Comparison of ENCODE assay signal across 34 mouse cellular contexts in the genomic region with DNA sequence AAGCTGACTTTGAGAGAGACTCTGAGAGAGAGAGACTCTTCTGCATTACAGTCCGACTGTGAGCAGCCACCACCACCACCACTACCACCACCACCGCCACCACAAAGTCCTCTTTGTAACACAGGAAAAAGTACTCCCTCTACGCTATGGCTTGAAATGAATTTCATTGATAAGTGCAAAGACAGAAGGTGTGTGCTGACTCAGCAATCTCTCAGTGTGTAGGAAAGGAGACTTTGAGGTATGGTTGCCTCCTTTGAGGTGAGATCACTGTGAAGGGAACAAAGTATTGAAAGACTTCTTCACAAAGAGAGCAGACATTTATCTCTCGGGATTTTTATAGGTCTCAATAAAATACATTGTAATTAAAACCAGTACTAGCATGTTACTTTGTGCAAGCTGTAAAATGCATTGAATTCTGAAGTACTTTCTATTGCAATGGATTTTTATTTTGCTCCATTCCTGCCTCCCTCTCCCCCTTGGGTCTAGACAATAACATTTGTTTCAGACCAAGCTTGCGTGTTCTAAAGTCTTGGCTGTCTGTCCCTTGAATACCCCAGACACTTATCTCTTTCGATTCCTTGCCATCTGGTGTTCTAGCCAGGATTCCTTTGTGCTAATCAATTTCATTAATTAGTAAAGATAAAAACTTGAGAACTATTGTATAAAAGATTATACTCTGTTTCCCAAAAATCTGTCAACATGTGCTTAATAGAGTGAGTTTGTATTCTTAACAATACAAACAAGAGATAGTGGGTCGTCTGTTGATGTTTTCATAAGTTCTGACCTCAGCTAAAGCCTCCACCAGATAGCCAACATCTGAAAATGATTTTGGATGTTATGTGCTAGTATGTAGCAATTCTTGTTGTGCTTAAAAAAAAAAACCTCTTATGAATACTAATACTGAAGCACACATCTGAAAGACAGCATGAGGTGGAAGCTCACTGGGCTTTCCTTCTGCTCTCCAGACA. TPM values are rescaled to one million over a fixed set of nuclear protein-coding genes. Genes with fewer than 3 reads are reported as not detected.
A peak's percentile ranks its signal among the peaks of the same experiment; 100 is the strongest.
DNase-seq lines count a peak whose midpoint lies in the region; ATAC-seq and TF ChIP-seq lines count a peak whose summit lies in the region.
"Had no signal": no experiment of that assay in that cellular context is flagged by ENCODE, and none has a peak within 500 bp of the region (broad histone marks: within the 10 kb centered on the region; RNA-seq: fewer than 3 reads in every experiment).

No protein-coding gene starts in this region.

- TF ChIP-seq POLR2A in lung, adult 2 months (IDR thresholded peaks at IDR 0.05; ENCODE audit: borderline replicate concordance, extremely low read depth, low read depth, low read length), result no peak
- no peak for TF ChIP-seq POLR2A in limb, embryonic 14.5 days (IDR thresholded peaks at IDR 0.05; ENCODE audit: borderline replicate concordance, extremely low read depth, insufficient read depth, insufficient read length)

- H3K4me2 ChIP-seq in heart, embryonic 12.5 days, result no peak overlapping the region
- no peak overlapping the region for H3K4me2 ChIP-seq in lung, embryonic 16.5 days (ENCODE audit: low read depth, low read length)
- no peak overlapping the region for H3K4me2 ChIP-seq in limb, embryonic 14.5 days (replicated peaks; ENCODE audit: low read depth, low read length, severe bottlenecking)
- H3K4me2 ChIP-seq: hindbrain, embryonic 13.5 days; liver, embryonic 12.5 days; neural tube, embryonic 15.5 days had no signal

- TF ChIP-seq CTCF in lung, adult 2 months (IDR thresholded peaks at IDR 0.05; ENCODE audit: insufficient read depth, low read length), result no peak

- 58% methylated on average over 7 of the region's 7 CpGs for WGBS in heart, embryonic 12.5 days
- WGBS in lung, embryonic 16.5 days, result 58% methylated on average over 7 of the region's 7 CpGs
- 72% methylated on average over 7 of the region's 7 CpGs for WGBS in lung, adult 2 months
- 59% methylated on average over 7 of the region's 7 CpGs for WGBS in limb, embryonic 14.5 days

- DNase-seq in heart, adult 9 months (ENCODE audit: low spot score in 2 of 2), result peak; percentile 56
- no peak for DNase-seq in lung, adult 2 months
- DNase-seq in Muller cell, postnatal 12 days (ENCODE audit: inconsistent ontology term), result peak; percentile 58
- DNase-seq in limb, embryonic 14.5 days (ENCODE audit: low spot score), result peak; percentile 33
- no peak for DNase-seq in spleen, adult 18-20 months
- no peak for DNase-seq in cerebellum, postnatal 36 days
- DNase-seq: adrenal gland, adult 8-10 months; B cell, adult 2 months; cerebellum, adult 2 months; cerebellum, postnatal 14 days; gastrocnemius, postnatal 10 days; kidney, adult 9 months; kidney, postnatal 10 days; layer of hippocampus, postnatal 36 days; left cerebral cortex, postnatal 4 days; liver, postnatal 0 days; midbrain, embryonic 14.5 days; retina, postnatal 1 day; right cerebral cortex, postnatal 14 days; thymus, postnatal 14 days had no signal

- no peak overlapping the region for H3K4me3 ChIP-seq in heart, embryonic 12.5 days
- H3K4me3 ChIP-seq in lung, embryonic 16.5 days (ENCODE audit: low read length), result no peak overlapping the region
- no peak overlapping the region for H3K4me3 ChIP-seq in lung, adult 2 months (replicated peaks; ENCODE audit: extremely low read depth, low read depth, low read length)
- no peak overlapping the region for H3K4me3 ChIP-seq in limb, embryonic 14.5 days (replicated peaks; ENCODE audit: low read length)
- H3K4me3 ChIP-seq: hindbrain, embryonic 13.5 days; liver, embryonic 12.5 days; neural tube, embryonic 15.5 days had no signal

- H3K27ac ChIP-seq in heart, embryonic 12.5 days (ENCODE audit: poor library complexity, severe bottlenecking), result no peak overlapping the region
- H3K27ac ChIP-seq in lung, embryonic 16.5 days (ENCODE audit: low read length), result no peak overlapping the region
- no peak overlapping the region for H3K27ac ChIP-seq in limb, embryonic 14.5 days (replicated peaks; ENCODE audit: low read depth, low read length)
- H3K27ac ChIP-seq: hindbrain, embryonic 13.5 days; liver, embryonic 12.5 days; neural tube, embryonic 15.5 days had no signal

- H3K4me1 ChIP-seq in heart, embryonic 12.5 days (replicated peaks), result no peaks in the 10 kb centered on the region
- H3K4me1 ChIP-seq in lung, embryonic 16.5 days (replicated peaks; ENCODE audit: control insufficient read depth, insufficient read depth, low read length), result 0 out of 2 replicates have a peak, but pooled peaks cover 3% of the 10 kb centered on the region
- H3K4me1 ChIP-seq in lung, adult 2 months (ENCODE audit: control insufficient read depth, insufficient read depth, low read length), result no peaks in the 10 kb centered on the region
- no peaks in the 10 kb centered on the region for H3K4me1 ChIP-seq in limb, embryonic 14.5 days (ENCODE audit: control insufficient read depth, insufficient read depth, low read length)
- H3K4me1 ChIP-seq: hindbrain, embryonic 13.5 days; liver, embryonic 12.5 days; neural tube, embryonic 15.5 days had no signal

- no peak overlapping the region for H3K9ac ChIP-seq in heart, embryonic 12.5 days
- no peak overlapping the region for H3K9ac ChIP-seq in lung, embryonic 16.5 days (ENCODE audit: low read length)
- H3K9ac ChIP-seq in limb, embryonic 14.5 days (ENCODE audit: low read depth, low read length, severe bottlenecking), result no peak overlapping the region
- H3K9ac ChIP-seq: hindbrain, embryonic 13.5 days; liver, embryonic 12.5 days; liver, postnatal 0 days; neural tube, embryonic 15.5 days had no signal

- H3K9me3 ChIP-seq in heart, embryonic 12.5 days (replicated peaks), result no peaks in the 10 kb centered on the region; the same call in 1 of the 2 replicates
- H3K9me3 ChIP-seq in lung, embryonic 16.5 days (ENCODE audit: control insufficient read depth, low read length), result no peaks in the 10 kb centered on the region
- H3K9me3 ChIP-seq in limb, embryonic 14.5 days (ENCODE audit: control insufficient read depth, low read length), result no peaks in the 10 kb centered on the region
- H3K9me3 ChIP-seq: G1E; hindbrain, embryonic 13.5 days; liver, embryonic 12.5 days; neural tube, embryonic 15.5 days had no signal

- no peaks in the 10 kb centered on the region for H3K27me3 ChIP-seq in heart, embryonic 12.5 days (replicated peaks)
- no peaks in the 10 kb centered on the region for H3K27me3 ChIP-seq in lung, embryonic 16.5 days (ENCODE audit: control insufficient read depth, insufficient read depth, low read depth, low read length)
- no peaks in the 10 kb centered on the region for H3K27me3 ChIP-seq in limb, embryonic 14.5 days (ENCODE audit: control insufficient read depth, insufficient read depth, low read length)
- H3K27me3 ChIP-seq: hindbrain, embryonic 13.5 days; liver, embryonic 12.5 days; neural tube, embryonic 15.5 days had no signal

- H3K36me3 ChIP-seq in heart, embryonic 12.5 days, result no peaks in the 10 kb centered on the region
- H3K36me3 ChIP-seq in lung, embryonic 16.5 days (ENCODE audit: control insufficient read depth, insufficient read depth, low read length), result no peaks in the 10 kb centered on the region
- H3K36me3 ChIP-seq in limb, embryonic 14.5 days (ENCODE audit: control insufficient read depth, insufficient read depth, low read length), result no peaks in the 10 kb centered on the region
- H3K36me3 ChIP-seq: G1E; hindbrain, embryonic 13.5 days; liver, embryonic 12.5 days; neural tube, embryonic 15.5 days had no signal

- no peak for ATAC-seq in heart, embryonic 12.5 days (ENCODE audit: insufficient number of reproducible peaks, low FRiP score)
- peak; percentile 81 for ATAC-seq in lung, embryonic 16.5 days (ENCODE audit: low read depth)
- no peak; the same call in 1 of the 2 replicates for ATAC-seq in limb, embryonic 14.5 days (ENCODE audit: low FRiP score, low read depth)
- ATAC-seq: activated CD4-positive, CD25-positive, alpha-beta regulatory T cell, adult 4 months; forebrain, embryonic 16.5 days; intestine, postnatal 0 days; liver, embryonic 12.5 days; liver, postnatal 0 days had no signal

RNA-seq across cellular contexts. Expression of a gene that starts 46.9 kb away (rescaled TPM):
- not detected in 2 replicates for polyA plus RNA-seq in heart, embryonic 12.5 days (2016; fragmentation: Nextera tagmentation; extraction: Ambion mirVana)
- polyA plus RNA-seq in lung, embryonic 16.5 days (2015; fragmentation: Nextera tagmentation; extraction: Ambion mirVana), result 25.4 and 40.0 TPM in 2 replicates
- polyA plus RNA-seq in lung, adult 2 months (2012; rRNA removed), result 247 and 423 TPM in 2 replicates
- polyA plus RNA-seq in limb, embryonic 14.5 days (2012; rRNA removed), result 0.09 and 0.28 TPM in 2 replicates
- polyA plus RNA-seq in limb, embryonic 14.5 days (2014; fragmentation: Nextera tagmentation; extraction: Ambion mirVana), result 0.33 and 0.44 TPM in 2 replicates
- polyA plus RNA-seq: activated CD4-positive, CD25-positive, alpha-beta regulatory T cell, adult 4 months; cerebellum, adult 2 months; forebrain, embryonic 11.5 days; forebrain, embryonic 16.5 days; G1E; gonadal fat pad, adult 2 months; heart, embryonic 14.5 days; hindbrain, embryonic 13.5 days; large intestine, adult 2 months; liver, embryonic 12.5 days; liver, postnatal 0 days; midbrain, embryonic 14.5 days; neural tube, embryonic 15.5 days had no signal

RNA-seq across cellular contexts. Expression of a gene that starts 49.9 kb away (rescaled TPM):
- 0.15 TPM in 1 of 2 replicates, not detected in the other for polyA plus RNA-seq in heart, embryonic 12.5 days (2016; fragmentation: Nextera tagmentation; extraction: Ambion mirVana)
- 0.41 and 1.0 TPM in 2 replicates for polyA plus RNA-seq in lung, embryonic 16.5 days (2015; fragmentation: Nextera tagmentation; extraction: Ambion mirVana)
- 1.9 and 2.5 TPM in 2 replicates for polyA plus RNA-seq in lung, adult 2 months (2012; rRNA removed)
- polyA plus RNA-seq in limb, embryonic 14.5 days (2012; rRNA removed), result 2.3 and 2.9 TPM in 2 replicates
- polyA plus RNA-seq in limb, embryonic 14.5 days (2014; fragmentation: Nextera tagmentation; extraction: Ambion mirVana), result 1.8 and 2.8 TPM in 2 replicates
- polyA plus RNA-seq: activated CD4-positive, CD25-positive, alpha-beta regulatory T cell, adult 4 months; forebrain, embryonic 11.5 days; forebrain, embryonic 16.5 days; G1E; hindbrain, embryonic 13.5 days; midbrain, embryonic 14.5 days had no signal

RNA-seq across cellular contexts. Expression of a gene that starts 55.3 kb away (rescaled TPM):
- polyA plus RNA-seq in heart, embryonic 12.5 days (2016; fragmentation: Nextera tagmentation; extraction: Ambion mirVana), result not detected in 2 replicates
- not detected in 2 replicates for polyA plus RNA-seq in lung, embryonic 16.5 days (2015; fragmentation: Nextera tagmentation; extraction: Ambion mirVana)
- 0.87 and 1.5 TPM in 2 replicates for polyA plus RNA-seq in lung, adult 2 months (2012; rRNA removed)
- 0.40 and 0.63 TPM in 2 replicates for polyA plus RNA-seq in limb, embryonic 14.5 days (2012; rRNA removed)
- polyA plus RNA-seq in limb, embryonic 14.5 days (2014; fragmentation: Nextera tagmentation; extraction: Ambion mirVana), result 0.66 TPM in 1 of 2 replicates, not detected in the other
- polyA plus RNA-seq: activated CD4-positive, CD25-positive, alpha-beta regulatory T cell, adult 4 months; cerebellum, adult 2 months; forebrain, embryonic 11.5 days; heart, embryonic 14.5 days; hindbrain, embryonic 13.5 days; intestine, postnatal 0 days; large intestine, adult 2 months; liver, embryonic 12.5 days; liver, postnatal 0 days; midbrain, embryonic 14.5 days; stomach, embryonic 16.5 days had no signal

Comparison
In these comparisons a context has a peak if more than half of its experiments do, and no peak if none do; other contexts are left out.
1. DNase-seq: peak in heart, adult 9 months (2 of 2), Muller cell, postnatal 12 days (single experiment) and limb, embryonic 14.5 days (single experiment); none in lung, adult 2 months (single experiment), spleen, adult 18-20 months (0 of 2) and cerebellum, postnatal 36 days (0 of 2).
2. RNA of a gene that starts 46.9 kb away (polyA plus RNA-seq): 247 to 423 TPM in lung, adult 2 months and 25.4 to 40.0 TPM in lung, embryonic 16.5 days; 0.09 to 0.44 TPM in limb, embryonic 14.5 days and not detected in heart, embryonic 12.5 days; every median in the first group is over 10 times any median in the second.